Mouse (Mus musculus): ENCODE results near the gene Hoxc12. TPM values are rescaled to one million over a fixed set of nuclear protein-coding genes. Genes with fewer than 3 reads are reported as not detected.

Gene Hoxc12
- total RNA-seq, 2 experiments from 2014 or later: not detected

DNA sequence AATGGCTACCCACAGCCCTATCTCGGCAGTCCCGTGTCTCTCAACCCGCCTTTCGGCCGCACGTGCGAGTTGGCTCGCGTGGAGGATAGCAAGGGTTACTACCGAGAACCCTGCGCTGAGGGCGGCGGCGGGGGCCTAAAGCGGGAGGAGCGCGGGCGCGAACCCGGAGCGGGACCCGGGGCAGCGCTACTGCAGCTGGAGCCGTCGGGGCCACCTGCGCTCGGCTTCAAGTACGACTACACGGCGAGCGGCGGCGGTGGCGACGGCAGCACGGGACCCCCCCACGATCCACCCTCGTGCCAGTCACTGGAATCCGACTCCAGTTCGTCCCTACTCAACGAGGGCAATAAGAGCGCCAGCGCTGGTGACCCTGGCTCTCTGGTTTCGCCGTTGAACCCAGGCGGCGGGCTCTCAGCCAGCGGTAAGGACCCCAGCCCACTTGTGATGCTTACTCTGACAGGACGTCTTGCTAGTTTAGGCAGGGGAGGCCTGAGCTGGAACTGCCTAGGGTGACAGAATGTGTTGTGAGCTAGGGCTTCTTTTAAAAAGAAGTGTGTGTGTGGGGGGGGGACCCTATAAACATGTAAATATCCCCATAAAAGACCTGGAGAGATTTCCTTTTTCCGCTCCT, 594 bp downstream of the Hoxc12 start:
- DNase-seq (ENCODE audit: low spot score in 2 of 2): no peak

GRCm38 (mm10) chr15:102939256-102940155, 2.9 kb downstream of the Hoxc12 start:
- no peak for DNase-seq (ENCODE audit: low spot score in 2 of 2)

DNA sequence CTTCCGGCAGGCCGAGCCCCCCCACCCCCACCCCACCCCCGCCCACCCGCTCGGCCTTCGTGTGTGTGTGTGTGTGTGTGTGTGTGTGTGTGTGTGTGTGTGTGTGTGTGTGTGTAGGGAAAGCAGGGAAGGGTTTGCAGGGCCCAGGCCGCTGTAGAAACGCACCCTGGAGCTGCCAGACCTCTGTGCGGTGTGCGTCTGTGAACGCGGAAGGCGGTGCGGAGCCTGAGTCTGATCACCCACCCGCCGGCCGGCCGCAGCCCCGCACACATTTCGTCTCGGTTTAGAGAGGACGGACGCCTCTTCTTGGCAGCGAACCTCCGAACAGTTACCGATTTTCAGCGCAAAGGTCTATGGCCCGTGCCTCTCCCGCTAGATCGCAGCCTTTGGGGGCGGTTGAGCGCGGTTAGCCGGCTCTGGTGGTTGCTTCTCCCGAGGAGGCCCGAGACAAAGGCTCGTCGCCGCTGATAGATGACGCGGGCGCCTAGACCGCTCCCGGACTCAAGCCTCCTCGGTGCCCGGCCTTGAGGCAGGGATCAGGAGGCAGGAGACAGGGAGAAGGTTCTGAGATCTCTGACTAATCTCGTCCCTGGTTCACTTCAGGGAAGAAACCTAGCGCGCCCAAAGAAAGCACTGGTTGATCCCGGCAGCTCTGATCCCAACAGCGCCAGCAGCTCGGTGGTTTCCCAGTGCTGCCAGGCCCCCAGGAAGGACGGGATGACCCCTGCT, 6.3 kb downstream of the Hoxc12 start:
- no peak for DNase-seq (ENCODE audit: low spot score in 2 of 2)

GRCm38 (mm10) chr15:102943468-102943813, 6.9 kb downstream of the Hoxc12 start:
- DNase-seq (ENCODE audit: low spot score in 2 of 2): no peak

DNA sequence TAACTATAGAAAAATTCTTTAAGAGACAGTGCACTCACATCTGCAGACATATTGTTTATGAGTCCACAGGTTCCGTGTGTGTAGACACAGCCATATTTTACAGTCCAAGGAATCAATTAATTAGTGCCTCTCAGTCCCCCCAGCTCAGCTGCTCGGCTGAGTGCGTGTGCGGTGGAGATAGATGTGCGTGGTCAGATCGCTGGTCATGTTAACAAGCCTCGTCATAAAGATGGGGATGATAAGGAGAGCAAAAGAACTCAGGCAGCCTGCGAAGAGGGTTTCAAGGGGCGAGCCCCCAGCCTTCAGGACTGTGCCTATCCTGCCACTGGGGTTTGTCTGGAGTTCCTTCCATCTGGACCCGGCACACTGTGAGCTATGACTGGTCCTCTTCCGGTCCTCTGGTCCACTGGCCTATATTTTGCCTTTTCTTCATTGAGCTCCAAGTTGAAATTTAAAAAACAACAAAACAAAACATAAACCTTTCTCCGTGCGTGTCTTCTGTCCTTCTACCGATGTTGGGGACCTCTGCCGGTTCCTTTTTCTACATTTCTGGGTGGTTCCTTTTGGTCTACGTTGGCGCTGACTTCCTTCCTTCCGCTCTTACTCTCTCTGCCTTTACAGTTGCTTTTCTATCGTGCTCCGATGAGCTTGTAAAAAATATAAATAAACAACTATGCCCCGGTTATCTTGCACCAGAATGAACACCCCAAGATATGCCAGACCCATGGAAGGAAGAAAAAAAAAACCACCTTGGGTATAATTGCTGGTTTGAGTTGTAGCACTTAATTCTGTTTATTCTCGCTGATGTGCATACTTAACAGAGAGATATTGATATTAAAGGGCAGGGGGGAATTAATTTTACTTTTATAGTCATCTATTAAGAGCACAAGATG, 8.9 kb downstream of the Hoxc12 start:
- DNase-seq (ENCODE audit: low spot score in 2 of 2): no peak

DNA sequence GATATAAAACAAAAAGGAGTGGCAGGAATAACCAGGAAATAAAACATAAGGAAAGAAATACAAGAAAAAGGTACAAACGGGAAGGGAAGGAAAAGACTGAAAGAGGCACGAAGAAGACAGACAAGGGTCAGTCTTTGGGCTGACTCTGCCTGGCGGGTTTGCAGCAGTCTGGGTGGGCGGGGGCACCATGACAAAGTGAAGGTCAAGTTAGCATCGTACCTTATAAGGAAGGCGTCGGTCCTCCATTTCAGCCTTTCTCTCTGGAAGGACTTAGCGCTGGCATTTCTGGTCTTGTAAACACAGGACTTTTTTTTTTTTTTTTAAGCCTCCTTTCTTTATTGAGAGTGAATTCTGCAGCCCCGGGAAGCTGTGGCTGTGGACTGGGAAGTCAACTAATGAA, 10.7 kb downstream of the Hoxc12 start:
- no peak for DNase-seq (ENCODE audit: low spot score in 2 of 2)

DNA sequence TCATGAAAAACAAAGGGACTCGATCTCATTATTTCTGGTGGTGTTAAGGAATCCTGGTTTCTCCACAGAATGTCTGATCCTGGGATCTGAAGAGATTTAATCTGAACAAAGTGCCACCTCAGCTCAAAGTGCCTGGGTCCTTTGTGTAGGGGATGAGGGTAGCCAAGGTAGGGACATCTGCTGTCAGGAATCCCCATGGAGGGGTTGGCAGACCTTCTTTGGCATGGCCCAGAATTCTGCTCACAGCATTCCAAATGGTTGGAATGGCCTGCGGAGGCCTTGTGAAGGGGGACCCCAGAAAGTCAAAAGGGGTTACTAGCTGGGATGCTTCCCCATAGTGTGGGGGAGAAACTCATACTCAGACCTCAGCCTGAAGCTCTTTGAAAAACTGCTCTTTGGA, 12.3 kb downstream of the Hoxc12 start:
- no peak for DNase-seq (ENCODE audit: low spot score in 2 of 2)

- DNase-seq (ENCODE audit: low spot score in 2 of 2): no peak
Observed at GRCm38 (mm10) chr15:102949696-102950095, 13.1 kb downstream of the Hoxc12 start.

GRCm38 (mm10) chr15:102950877-102951276, 14.3 kb downstream of the Hoxc12 start:
- no peak for DNase-seq (ENCODE audit: low spot score in 2 of 2)

DNA sequence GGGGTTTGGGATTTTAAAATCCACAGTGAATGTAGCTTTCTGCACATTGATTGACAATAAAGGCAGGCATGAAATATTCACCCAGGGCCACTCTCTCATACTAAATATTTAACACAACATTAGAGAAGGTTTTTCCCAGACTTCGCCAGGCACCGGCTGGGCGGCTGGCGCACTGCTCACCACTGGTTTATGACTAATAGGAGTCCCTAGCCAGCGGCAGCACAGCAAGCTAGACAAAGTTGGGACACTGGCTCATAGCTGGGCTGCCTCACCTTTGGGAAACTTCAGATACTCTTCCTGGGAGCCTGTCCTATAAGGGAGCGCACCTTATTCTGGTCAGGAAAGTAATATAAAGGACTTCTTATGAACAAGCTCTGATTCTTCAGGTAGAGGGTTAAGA, 17.0 kb downstream of the Hoxc12 start:
- no peak for DNase-seq (ENCODE audit: low spot score in 2 of 2)

GRCm38 (mm10) chr15:102954192-102955006, 17.8 kb downstream of the Hoxc12 start, which contains the start of gene Hoxc11:
Hoxc11 (plus strand) TSS chr15:102954427.
- no peak for DNase-seq (ENCODE audit: low spot score in 2 of 2)

GRCm38 (mm10) chr15:102955007-102955382, 18.4 kb downstream of the Hoxc12 start:
- no peak for DNase-seq (ENCODE audit: low spot score in 2 of 2)

DNA sequence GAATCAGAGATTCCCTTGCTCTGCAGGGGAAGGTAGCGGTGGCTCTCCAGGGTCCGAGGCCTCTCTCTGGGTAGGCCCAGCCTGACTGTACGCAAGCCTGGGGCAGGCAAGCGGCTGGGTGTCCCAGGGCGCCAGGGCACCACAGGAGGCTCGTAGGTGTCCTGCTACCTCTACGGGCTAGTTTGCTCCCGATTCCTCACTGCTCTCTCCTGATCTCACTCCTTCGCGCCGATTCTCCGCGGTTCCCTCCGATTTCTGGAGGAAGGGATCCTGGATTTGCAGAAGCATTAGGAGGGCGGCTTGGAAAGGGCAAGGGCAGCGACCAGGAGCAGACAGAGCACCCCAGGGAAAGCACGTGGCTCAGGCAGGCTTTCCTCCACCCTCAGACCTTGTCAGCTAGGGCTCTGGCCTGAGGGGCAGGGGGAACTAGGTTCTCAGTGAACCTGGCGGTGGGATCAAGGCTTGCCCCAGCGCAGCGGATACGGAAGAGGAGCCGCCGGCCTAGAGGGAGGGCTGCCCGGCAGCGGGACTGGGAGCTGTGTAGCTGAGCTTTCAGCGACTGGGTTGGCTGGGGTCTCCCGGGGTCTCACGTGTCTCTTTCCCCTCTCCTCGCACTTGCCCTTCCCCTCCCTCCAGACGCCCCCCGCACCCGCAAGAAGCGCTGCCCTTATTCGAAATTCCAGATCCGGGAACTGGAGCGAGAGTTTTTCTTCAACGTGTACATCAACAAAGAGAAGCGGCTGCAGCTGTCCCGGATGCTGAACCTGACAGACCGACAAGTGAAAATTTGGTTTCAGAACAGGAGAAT, 19.5 kb downstream of the Hoxc12 start:
- no peak for DNase-seq (ENCODE audit: low spot score in 2 of 2)

DNA sequence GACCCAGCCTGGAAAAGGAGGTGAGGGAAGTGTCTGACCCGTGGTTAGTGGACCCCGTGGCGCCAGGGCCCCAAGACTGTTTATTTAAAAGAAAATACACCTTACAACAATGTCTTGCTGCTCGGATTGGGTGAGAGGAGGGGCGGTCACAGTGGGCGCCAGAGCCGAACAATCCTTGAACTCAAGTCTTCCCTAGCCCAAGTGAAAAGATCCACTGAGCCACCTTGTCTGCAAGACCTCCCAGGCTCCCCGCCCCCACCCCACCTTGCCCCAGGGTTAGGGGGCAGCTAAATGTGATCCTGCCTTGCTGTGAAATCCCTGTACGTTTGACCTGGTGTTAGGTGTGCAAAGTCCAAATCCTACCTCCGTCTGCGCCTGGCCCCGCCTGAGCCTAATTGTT, 20.3 kb downstream of the Hoxc12 start:
- DNase-seq (ENCODE audit: low spot score in 2 of 2): no peak

- DNase-seq (ENCODE audit: low spot score in 2 of 2): no peak
Observed at GRCm38 (mm10) chr15:102959663-102960191, 23.2 kb downstream of the Hoxc12 start.

GRCm38 (mm10) chr15:102961728-102962127, 25.2 kb downstream of the Hoxc12 start:
- no peak for DNase-seq (ENCODE audit: low spot score in 2 of 2)

GRCm38 (mm10) chr15:102962492-102962891, 25.9 kb downstream of the Hoxc12 start:
- DNase-seq (ENCODE audit: low spot score in 2 of 2): no peak

DNA sequence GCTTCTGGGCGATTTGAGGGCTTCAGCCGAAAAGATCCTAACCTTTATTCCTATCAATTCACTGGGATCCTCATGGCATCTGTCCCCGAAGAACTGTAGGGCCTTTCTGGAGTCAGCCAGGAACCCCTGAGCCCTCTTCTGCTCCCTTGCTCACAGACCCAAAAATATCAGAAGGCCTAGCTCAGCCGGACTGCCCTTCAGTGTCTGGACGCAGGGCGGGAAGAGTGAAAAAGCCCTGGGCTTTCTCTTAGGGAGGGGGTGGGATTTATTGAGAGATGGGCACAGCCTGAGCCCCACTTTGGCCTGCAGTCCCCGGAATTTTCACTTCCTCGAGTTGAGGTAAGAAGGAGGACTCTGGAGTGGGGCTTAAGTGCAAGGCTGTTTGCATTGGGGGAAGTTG, 26.7 kb downstream of the Hoxc12 start:
- DNase-seq (ENCODE audit: low spot score in 2 of 2): no peak

All from layer of hippocampus, postnatal 10 days (tissue).